ENCODE assay signal across 16 mouse cellular contexts in the genomic region with DNA sequence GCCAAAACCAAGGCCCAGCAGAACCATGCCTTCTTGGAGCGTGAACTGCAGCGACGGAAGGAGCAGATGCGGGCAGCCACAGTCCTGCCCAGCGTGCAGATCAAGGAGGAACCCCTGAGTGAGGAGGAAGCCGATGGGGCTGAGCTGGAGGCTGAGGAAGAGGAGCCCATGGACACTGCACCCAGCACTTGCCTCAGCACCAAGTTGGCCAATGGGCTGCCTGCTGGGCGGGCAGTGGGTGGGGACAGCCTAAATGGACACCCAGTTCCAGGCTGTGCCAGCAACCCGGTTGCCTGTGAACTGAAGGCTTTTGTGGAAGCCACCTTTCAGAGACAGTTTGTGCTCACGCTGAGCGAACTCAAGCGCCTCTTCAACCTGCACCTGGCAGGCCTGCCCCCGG. TPM values are rescaled to one million over a fixed set of nuclear protein-coding genes. Genes with fewer than 3 reads are reported as not detected.
DNase-seq lines count a peak whose midpoint lies in the region; ATAC-seq and TF ChIP-seq lines count a peak whose summit lies in the region.
"Had no signal": no experiment of that assay in that cellular context is flagged by ENCODE, and none has a peak within 500 bp of the region (broad histone marks: within the 10 kb centered on the region; RNA-seq: fewer than 3 reads in every experiment).

No protein-coding gene starts in this region.

- no peaks in the 10 kb centered on the region for H3K4me1 ChIP-seq in kidney, embryonic 14.5 days (ENCODE audit: control insufficient read depth, insufficient read depth, low read length)
- H3K4me1 ChIP-seq in lung, embryonic 16.5 days (replicated peaks; ENCODE audit: control insufficient read depth, insufficient read depth, low read length): no peaks in the 10 kb centered on the region
- H3K4me1 ChIP-seq in liver, embryonic 13.5 days (replicated peaks): no peaks in the 10 kb centered on the region
- no peaks in the 10 kb centered on the region for H3K4me1 ChIP-seq in lung, adult 2 months (ENCODE audit: control insufficient read depth, insufficient read depth, low read length)
- H3K4me1 ChIP-seq: embryonic facial prominence, embryonic 13.5 days; midbrain, embryonic 12.5 days had no signal

- no peak overlapping the region for H3K27ac ChIP-seq in kidney, embryonic 14.5 days (ENCODE audit: low read depth, low read length)
- no peak overlapping the region for H3K27ac ChIP-seq in lung, embryonic 16.5 days (ENCODE audit: low read length)
- no peak overlapping the region for H3K27ac ChIP-seq in liver, embryonic 13.5 days
- H3K27ac ChIP-seq: embryonic facial prominence, embryonic 13.5 days; limb, embryonic 15.5 days; midbrain, embryonic 12.5 days had no signal

- peak; percentile 26 for DNase-seq in adrenal gland, postnatal 10 days
- DNase-seq in adrenal gland, adult 18-20 months (ENCODE audit: low spot score in 2 of 2): no peak
- DNase-seq in kidney, adult 11 months: peak; percentile 90
- DNase-seq in lung, postnatal 25 days (ENCODE audit: low spot score): no peak
- no peak for DNase-seq in liver, embryonic 13.5 days
- DNase-seq in lung, adult 2 months: no peak
- DNase-seq: cerebellum, postnatal 14 days; heart, postnatal 14 days; lung, postnatal 36 days had no signal

- no peak overlapping the region for H3K4me3 ChIP-seq in kidney, embryonic 14.5 days (ENCODE audit: low read length)
- H3K4me3 ChIP-seq in lung, embryonic 16.5 days (ENCODE audit: low read length): no peak overlapping the region
- H3K4me3 ChIP-seq in liver, embryonic 13.5 days (replicated peaks): no peak overlapping the region
- H3K4me3 ChIP-seq in lung, adult 2 months (replicated peaks; ENCODE audit: extremely low read depth, low read depth, low read length): no peak overlapping the region
- H3K4me3 ChIP-seq: embryonic facial prominence, embryonic 13.5 days; limb, embryonic 15.5 days; midbrain, embryonic 12.5 days had no signal

- no peak for ATAC-seq in kidney, embryonic 14.5 days (ENCODE audit: low FRiP score, low TSS enrichment)
- 0 out of 2 replicates have a peak, but pooled peaks have one; percentile 47 for ATAC-seq in lung, embryonic 16.5 days (ENCODE audit: low read depth)
- ATAC-seq in liver, embryonic 13.5 days (ENCODE audit: low read depth): peak; percentile 46; the same call in 1 of the 2 replicates

- H3K36me3 ChIP-seq in kidney, embryonic 14.5 days (ENCODE audit: control insufficient read depth, insufficient read depth, low read length): peaks cover 95% of the 10 kb centered on the region
- peaks cover 26% of the 10 kb centered on the region for H3K36me3 ChIP-seq in lung, embryonic 16.5 days (ENCODE audit: control insufficient read depth, insufficient read depth, low read length)
- H3K36me3 ChIP-seq in liver, embryonic 13.5 days: peaks cover 93% of the 10 kb centered on the region

- TF ChIP-seq POLR2A in lung, adult 2 months (IDR thresholded peaks at IDR 0.05; ENCODE audit: borderline replicate concordance, extremely low read depth, low read depth, low read length): no peak

- no peak for TF ChIP-seq CTCF in lung, adult 2 months (IDR thresholded peaks at IDR 0.05; ENCODE audit: insufficient read depth, low read length)

- H3K4me2 ChIP-seq in kidney, embryonic 14.5 days (replicated peaks; ENCODE audit: low read depth, low read length): no peak overlapping the region
- no peak overlapping the region for H3K4me2 ChIP-seq in lung, embryonic 16.5 days (ENCODE audit: low read depth, low read length)
- no peak overlapping the region for H3K4me2 ChIP-seq in liver, embryonic 13.5 days
- H3K4me2 ChIP-seq: embryonic facial prominence, embryonic 13.5 days; limb, embryonic 15.5 days; midbrain, embryonic 12.5 days had no signal

- WGBS in kidney, embryonic 14.5 days: 95% methylated on average over 12 of the region's 12 CpGs
- WGBS in lung, embryonic 16.5 days: 94% methylated on average over 12 of the region's 12 CpGs
- 84% methylated on average over 12 of the region's 12 CpGs for WGBS in liver, embryonic 13.5 days (ENCODE audit: insufficient replicate concordance)
- WGBS in lung, adult 2 months: 92% methylated on average over 12 of the region's 12 CpGs

- no peaks in the 10 kb centered on the region for H3K9me3 ChIP-seq in kidney, embryonic 14.5 days (ENCODE audit: control insufficient read depth, low read length)
- no peaks in the 10 kb centered on the region for H3K9me3 ChIP-seq in lung, embryonic 16.5 days (ENCODE audit: control insufficient read depth, low read length)
- no peaks in the 10 kb centered on the region for H3K9me3 ChIP-seq in liver, embryonic 13.5 days (replicated peaks)
- H3K9me3 ChIP-seq: embryonic facial prominence, embryonic 13.5 days; limb, embryonic 15.5 days; midbrain, embryonic 12.5 days had no signal

- no peaks in the 10 kb centered on the region for H3K27me3 ChIP-seq in kidney, embryonic 14.5 days (ENCODE audit: control insufficient read depth, insufficient read depth, low read length)
- H3K27me3 ChIP-seq in lung, embryonic 16.5 days (ENCODE audit: control insufficient read depth, insufficient read depth, low read depth, low read length): no peaks in the 10 kb centered on the region
- no peaks in the 10 kb centered on the region for H3K27me3 ChIP-seq in liver, embryonic 13.5 days
- H3K27me3 ChIP-seq: CH12.LX; embryonic facial prominence, embryonic 13.5 days; limb, embryonic 15.5 days; midbrain, embryonic 12.5 days had no signal

- H3K9ac ChIP-seq in kidney, embryonic 14.5 days (ENCODE audit: low read depth, low read length): no peak overlapping the region
- no peak overlapping the region for H3K9ac ChIP-seq in lung, embryonic 16.5 days (ENCODE audit: low read length)
- no peak overlapping the region for H3K9ac ChIP-seq in liver, embryonic 13.5 days
- H3K9ac ChIP-seq: embryonic facial prominence, embryonic 13.5 days; limb, embryonic 15.5 days; midbrain, embryonic 12.5 days had no signal

RNA-seq across cellular contexts. Expression of gene Polr3e, which starts 22.8 kb away (rescaled TPM):
- 10 to 100 TPM; 22.5 to 23.8 TPM for total RNA-seq in adrenal gland, postnatal 10 days (2021)
- total RNA-seq in adrenal gland, adult 18-20 months (2021): 10 to 100 TPM; 20.8 to 23.5 TPM
- 25.6 and 31.2 TPM in 2 replicates for polyA plus RNA-seq in kidney, embryonic 14.5 days (2014; fragmentation: Nextera tagmentation; extraction: Ambion mirVana)
- 27.7 and 28.3 TPM in 2 replicates for polyA plus RNA-seq in lung, embryonic 16.5 days (2015; fragmentation: Nextera tagmentation; extraction: Ambion mirVana)
- 19.3 and 21.1 TPM in 2 replicates for polyA plus RNA-seq in liver, embryonic 13.5 days (2015; fragmentation: Nextera tagmentation; extraction: Ambion mirVana)
- 12.6 and 14.4 TPM in 2 replicates for polyA plus RNA-seq in lung, adult 2 months (2012; rRNA removed)

RNA-seq across cellular contexts. Expression of gene Cdr2, which starts 41.8 kb away (rescaled TPM):
- total RNA-seq in adrenal gland, postnatal 10 days (2021): 10 to 100 TPM; 12.2 to 13.7 TPM
- total RNA-seq in adrenal gland, adult 18-20 months (2021): 10 to 100 TPM in 1 of 2 experiments, 1 to 10 TPM in 1; 8.6 to 19.6 TPM
- polyA plus RNA-seq in kidney, embryonic 14.5 days (2014; fragmentation: Nextera tagmentation; extraction: Ambion mirVana): 10.1 and 13.1 TPM in 2 replicates
- 8.5 and 9.2 TPM in 2 replicates for polyA plus RNA-seq in lung, embryonic 16.5 days (2015; fragmentation: Nextera tagmentation; extraction: Ambion mirVana)
- polyA plus RNA-seq in liver, embryonic 13.5 days (2015; fragmentation: Nextera tagmentation; extraction: Ambion mirVana): 38.1 and 39.1 TPM in 2 replicates
- polyA plus RNA-seq in lung, adult 2 months (2012; rRNA removed): 15.8 and 18.0 TPM in 2 replicates

RNA-seq across cellular contexts. Expression of gene Mfsd13b, which starts 42.0 kb away (rescaled TPM):
- total RNA-seq in adrenal gland, postnatal 10 days (2021): under 1 TPM in 1 of 2 experiments, not detected in 1; 0.15 TPM
- not detected for total RNA-seq in adrenal gland, adult 18-20 months (2021)
- not detected in 2 replicates for polyA plus RNA-seq in kidney, embryonic 14.5 days (2014; fragmentation: Nextera tagmentation; extraction: Ambion mirVana)
- polyA plus RNA-seq in lung, embryonic 16.5 days (2015; fragmentation: Nextera tagmentation; extraction: Ambion mirVana): 0.23 TPM in 1 of 2 replicates, not detected in the other
- not detected in 2 replicates for polyA plus RNA-seq in liver, embryonic 13.5 days (2015; fragmentation: Nextera tagmentation; extraction: Ambion mirVana)
- 0.16 and 0.19 TPM in 2 replicates for polyA plus RNA-seq in lung, adult 2 months (2012; rRNA removed)
- total RNA-seq: CH12.LX; gastrocnemius, adult 18-20 months; heart, postnatal 14 days had no signal

Comparison
In these comparisons a context has a peak if more than half of its experiments do, and no peak if none do; other contexts are left out.
1. DNase-seq: peak in adrenal gland, postnatal 10 days (single experiment) and kidney, adult 11 months (single experiment); none in adrenal gland, adult 18-20 months (0 of 2), lung, postnatal 25 days (single experiment), liver, embryonic 13.5 days (single experiment) and lung, adult 2 months (single experiment).